17 mouse cellular contexts compared by ENCODE assay signal in genomic region chr19:55268150-55268549, GRCm38 (mm10). TPM values are rescaled to one million over a fixed set of nuclear protein-coding genes. Genes with fewer than 3 reads are reported as not detected.
DNase-seq lines count a peak whose midpoint lies in the region; ATAC-seq and TF ChIP-seq lines count a peak whose summit lies in the region.
"Had no signal": no experiment of that assay in that cellular context is flagged by ENCODE, and none has a peak within 500 bp of the region (broad histone marks: within the 10 kb centered on the region; RNA-seq: fewer than 3 reads in every experiment).

No protein-coding gene starts in this region.

- ATAC-seq in lung, embryonic 15.5 days (ENCODE audit: borderline replicate concordance, extremely low read depth, low FRiP score, low TSS enrichment): peak; percentile 72; the same call in 1 of the 2 replicates
- ATAC-seq in liver, embryonic 14.5 days (ENCODE audit: insufficient read depth): no peak
- peak; percentile 82 for ATAC-seq in stomach, postnatal 0 days (ENCODE audit: low FRiP score, low TSS enrichment)
- ATAC-seq: forebrain, embryonic 14.5 days; inflammation-experienced regulatory T-cells, adult 6 months; midbrain, embryonic 13.5 days had no signal

- no peak overlapping the region for H3K9ac ChIP-seq in lung, embryonic 15.5 days
- 0 out of 2 replicates have a peak overlapping the region, but pooled peaks have one; percentile 9 for H3K9ac ChIP-seq in liver, embryonic 14.5 days (replicated peaks)
- H3K9ac ChIP-seq in stomach, postnatal 0 days (ENCODE audit: low read length): no peak overlapping the region
- H3K9ac ChIP-seq: embryonic facial prominence, embryonic 15.5 days; heart, embryonic 15.5 days; midbrain, embryonic 13.5 days had no signal

- H3K27me3 ChIP-seq in lung, embryonic 15.5 days: no peaks in the 10 kb centered on the region
- no peaks in the 10 kb centered on the region for H3K27me3 ChIP-seq in liver, embryonic 14.5 days (ENCODE audit: control insufficient read depth, insufficient read depth, low read length)
- H3K27me3 ChIP-seq in stomach, postnatal 0 days (ENCODE audit: control insufficient read depth, insufficient read depth, low read length): no peaks in the 10 kb centered on the region
- H3K27me3 ChIP-seq in forebrain, embryonic 10.5 days (ENCODE audit: poor library complexity, severe bottlenecking): no peaks in the 10 kb centered on the region
- H3K27me3 ChIP-seq: embryonic facial prominence, embryonic 15.5 days; heart, embryonic 15.5 days; midbrain, embryonic 13.5 days had no signal

- H3K36me3 ChIP-seq in lung, embryonic 15.5 days: peaks cover 5% of the 10 kb centered on the region; the same call in 1 of the 2 replicates
- H3K36me3 ChIP-seq in liver, embryonic 14.5 days (replicated peaks; ENCODE audit: control insufficient read depth, insufficient read depth, low read depth): peaks cover 24% of the 10 kb centered on the region
- H3K36me3 ChIP-seq in stomach, postnatal 0 days (ENCODE audit: control insufficient read depth, insufficient read depth, low read length): no peaks in the 10 kb centered on the region
- H3K36me3 ChIP-seq in forebrain, embryonic 10.5 days (replicated peaks): peaks cover 7% of the 10 kb centered on the region; the same call in 1 of the 2 replicates
- H3K36me3 ChIP-seq: embryonic facial prominence, embryonic 15.5 days; midbrain, embryonic 13.5 days had no signal

- TF ChIP-seq CTCF in liver, embryonic 14.5 days (IDR thresholded peaks at IDR 0.05; ENCODE audit: low read depth): no peak
- no peak for TF ChIP-seq CTCF in stomach, postnatal 0 days (IDR thresholded peaks at IDR 0.05; ENCODE audit: low read depth)

- H3K4me1 ChIP-seq in lung, embryonic 15.5 days: peaks cover 33% of the 10 kb centered on the region
- peaks cover 17 to 35% of the 10 kb centered on the region in 2 experiments for H3K4me1 ChIP-seq in liver, embryonic 14.5 days (replicated peaks; ENCODE audit: control insufficient read depth in 2 of 2, insufficient read depth in 2 of 2, low read length in 1 of 2)
- H3K4me1 ChIP-seq in stomach, postnatal 0 days (replicated peaks; ENCODE audit: control insufficient read depth, insufficient read depth): no peaks in the 10 kb centered on the region; the same call in none of the 2 replicates
- H3K4me1 ChIP-seq in forebrain, embryonic 10.5 days: peaks cover 27% of the 10 kb centered on the region
- H3K4me1 ChIP-seq: embryonic facial prominence, embryonic 15.5 days had no signal

- no peak overlapping the region for H3K4me3 ChIP-seq in lung, embryonic 15.5 days
- H3K4me3 ChIP-seq in liver, embryonic 14.5 days (ENCODE audit: insufficient read depth in 1 of 2, low read depth in 2 of 2, low read length in 2 of 2): no peak overlapping the region
- no peak overlapping the region for H3K4me3 ChIP-seq in stomach, postnatal 0 days (ENCODE audit: low read depth, low read length)
- H3K4me3 ChIP-seq in forebrain, embryonic 10.5 days: no peak overlapping the region
- H3K4me3 ChIP-seq: embryonic facial prominence, embryonic 15.5 days; heart, embryonic 15.5 days; midbrain, embryonic 13.5 days had no signal

- DNase-seq in lung, postnatal 10 days: no peak
- DNase-seq in kidney, adult 9 months: peak; percentile 48
- no peak for DNase-seq in liver, embryonic 14.5 days (ENCODE audit: low read depth in 3 of 3, low spot score in 3 of 3)
- peak; percentile 32 for DNase-seq in stomach, postnatal 0 days (ENCODE audit: low spot score)
- no peak for DNase-seq in adrenal gland, adult (ENCODE audit: inconsistent age in 2 of 2, low spot score in 1 of 2)
- no peak for DNase-seq in forebrain, embryonic 10.5 days (ENCODE audit: extremely low spot score, low spot score)
- DNase-seq: adrenal gland, postnatal 14 days; cerebellum, adult 2 months; thymus, adult 2 months had no signal

- 0 out of 2 replicates have a peak overlapping the region, but pooled peaks have one; percentile 4 for H3K4me2 ChIP-seq in lung, embryonic 15.5 days
- no peak overlapping the region for H3K4me2 ChIP-seq in liver, embryonic 14.5 days (ENCODE audit: low read depth)
- H3K4me2 ChIP-seq in stomach, postnatal 0 days (replicated peaks; ENCODE audit: low read depth): no peak overlapping the region
- H3K4me2 ChIP-seq: embryonic facial prominence, embryonic 15.5 days; heart, embryonic 15.5 days; midbrain, embryonic 13.5 days had no signal

- H3K9me3 ChIP-seq in lung, embryonic 15.5 days: no peaks in the 10 kb centered on the region
- H3K9me3 ChIP-seq in liver, embryonic 14.5 days (ENCODE audit: control insufficient read depth, low read length): no peaks in the 10 kb centered on the region
- no peaks in the 10 kb centered on the region for H3K9me3 ChIP-seq in stomach, postnatal 0 days (ENCODE audit: control insufficient read depth, low read length)
- no peaks in the 10 kb centered on the region for H3K9me3 ChIP-seq in forebrain, embryonic 10.5 days
- H3K9me3 ChIP-seq: embryonic facial prominence, embryonic 15.5 days; heart, embryonic 15.5 days; midbrain, embryonic 13.5 days had no signal

- WGBS in lung, embryonic 15.5 days: 36% methylated on average over 3 of the region's 3 CpGs
- WGBS in liver, embryonic 14.5 days (ENCODE audit: insufficient replicate concordance): 70% methylated on average over 3 of the region's 3 CpGs
- 31% methylated on average over 3 of the region's 3 CpGs for WGBS in stomach, postnatal 0 days
- WGBS in forebrain, embryonic 10.5 days: 82% methylated on average over 3 of the region's 3 CpGs

- peak overlapping the region; percentile 90 for H3K27ac ChIP-seq in lung, embryonic 15.5 days
- no peak overlapping the region for H3K27ac ChIP-seq in liver, embryonic 14.5 days
- H3K27ac ChIP-seq in stomach, postnatal 0 days (replicated peaks): peak overlapping the region; percentile 58
- H3K27ac ChIP-seq in forebrain, embryonic 10.5 days: no peak overlapping the region
- H3K27ac ChIP-seq: embryonic facial prominence, embryonic 15.5 days; macrophage; midbrain, embryonic 13.5 days had no signal

- TF ChIP-seq EP300 in liver, embryonic 14.5 days (IDR thresholded peaks at IDR 0.05; ENCODE audit: low read depth): no peak
- TF ChIP-seq EP300 in stomach, postnatal 0 days (optimal IDR thresholded peaks at IDR 0.05): no peak

RNA-seq across cellular contexts. Expression of gene Acsl5, which starts 16.4 kb away (rescaled TPM):
- 81.8 and 83.7 TPM in 2 replicates for polyA plus RNA-seq in lung, embryonic 15.5 days (2015; fragmentation: Nextera tagmentation; extraction: Ambion mirVana)
- polyA plus RNA-seq in liver, embryonic 14.5 days (2012; rRNA removed): 35.2 and 50.3 TPM in 2 replicates
- polyA plus RNA-seq in liver, embryonic 14.5 days (2014; fragmentation: Nextera tagmentation; extraction: Ambion mirVana): 117 and 126 TPM in 2 replicates
- 62.7 and 63.2 TPM in 2 replicates for polyA plus RNA-seq in stomach, postnatal 0 days (2015; fragmentation: Nextera tagmentation; extraction: Ambion mirVana)
- 24.7 and 26.2 TPM in 2 replicates for polyA plus RNA-seq in forebrain, embryonic 10.5 days (2016; fragmentation: Nextera tagmentation; extraction: Ambion mirVana)

RNA-seq across cellular contexts. Expression of gene Gucy2g, which starts 27.1 kb away (rescaled TPM):
- polyA plus RNA-seq in lung, embryonic 15.5 days (2015; fragmentation: Nextera tagmentation; extraction: Ambion mirVana): 0.05 TPM in 1 of 2 replicates, not detected in the other
- polyA plus RNA-seq in liver, embryonic 14.5 days (2012; rRNA removed): 0.01 and 0.03 TPM in 2 replicates
- polyA plus RNA-seq in liver, embryonic 14.5 days (2014; fragmentation: Nextera tagmentation; extraction: Ambion mirVana): not detected in 2 replicates
- 0.08 TPM in 2 replicates for polyA plus RNA-seq in stomach, postnatal 0 days (2015; fragmentation: Nextera tagmentation; extraction: Ambion mirVana)
- not detected in 2 replicates for polyA plus RNA-seq in forebrain, embryonic 10.5 days (2016; fragmentation: Nextera tagmentation; extraction: Ambion mirVana)
- polyA plus RNA-seq: heart, embryonic 15.5 days; hindbrain, embryonic 11.5 days; macrophage had no signal

RNA-seq across cellular contexts. Expression of gene Zdhhc6, which starts 47.7 kb away (rescaled TPM):
- polyA plus RNA-seq in lung, embryonic 15.5 days (2015; fragmentation: Nextera tagmentation; extraction: Ambion mirVana): 101 and 105 TPM in 2 replicates
- polyA plus RNA-seq in liver, embryonic 14.5 days (2012; rRNA removed): 10.6 and 14.2 TPM in 2 replicates
- 51.3 and 51.7 TPM in 2 replicates for polyA plus RNA-seq in liver, embryonic 14.5 days (2014; fragmentation: Nextera tagmentation; extraction: Ambion mirVana)
- 49.8 and 50.8 TPM in 2 replicates for polyA plus RNA-seq in stomach, postnatal 0 days (2015; fragmentation: Nextera tagmentation; extraction: Ambion mirVana)
- 131 and 140 TPM in 2 replicates for polyA plus RNA-seq in forebrain, embryonic 10.5 days (2016; fragmentation: Nextera tagmentation; extraction: Ambion mirVana)

RNA-seq across cellular contexts. Expression of gene Vti1a, which starts 47.9 kb away (rescaled TPM):
- polyA plus RNA-seq in lung, embryonic 15.5 days (2015; fragmentation: Nextera tagmentation; extraction: Ambion mirVana): 25.0 and 27.8 TPM in 2 replicates
- 4.6 and 6.9 TPM in 2 replicates for polyA plus RNA-seq in liver, embryonic 14.5 days (2012; rRNA removed)
- polyA plus RNA-seq in liver, embryonic 14.5 days (2014; fragmentation: Nextera tagmentation; extraction: Ambion mirVana): 10.9 and 11.9 TPM in 2 replicates
- polyA plus RNA-seq in stomach, postnatal 0 days (2015; fragmentation: Nextera tagmentation; extraction: Ambion mirVana): 19.4 and 20.1 TPM in 2 replicates
- polyA plus RNA-seq in forebrain, embryonic 10.5 days (2016; fragmentation: Nextera tagmentation; extraction: Ambion mirVana): 34.2 and 35.8 TPM in 2 replicates

Comparison
In these comparisons a context has a peak if more than half of its experiments do, and no peak if none do; other contexts are left out.
1. H3K27ac ChIP-seq: peak in lung, embryonic 15.5 days (single experiment) and stomach, postnatal 0 days (single experiment); none in liver, embryonic 14.5 days (single experiment) and forebrain, embryonic 10.5 days (single experiment).
2. DNase-seq: peak in kidney, adult 9 months (single experiment) and stomach, postnatal 0 days (single experiment); none in lung, postnatal 10 days (single experiment), liver, embryonic 14.5 days (0 of 3), adrenal gland, adult (0 of 2) and forebrain, embryonic 10.5 days (single experiment).